Mouse (Mus musculus) G1E (cell line): ENCODE measurements around the gene Pf4.

Experiments
- CTCF ChIP-seq: IDR thresholded peaks from 2 replicates; pipeline ENCODE4 v1.5.1; 2012; ENCODE audit warnings: low read depth, low read length, inconsistent platforms, mixed read lengths
- GATA1 ChIP-seq: IDR thresholded peaks from 2 replicates; pipeline ENCODE4 v1.6.1; 2012; ENCODE audit warnings: borderline replicate concordance, low read length, inconsistent platforms, mixed read lengths
- TAL1 ChIP-seq: conservative IDR thresholded peaks from 2 replicates; pipeline ENCODE4 v1.6.1; 2012; ENCODE audit warnings: low read depth, low read length, inconsistent platforms, mixed read lengths

DNA sequence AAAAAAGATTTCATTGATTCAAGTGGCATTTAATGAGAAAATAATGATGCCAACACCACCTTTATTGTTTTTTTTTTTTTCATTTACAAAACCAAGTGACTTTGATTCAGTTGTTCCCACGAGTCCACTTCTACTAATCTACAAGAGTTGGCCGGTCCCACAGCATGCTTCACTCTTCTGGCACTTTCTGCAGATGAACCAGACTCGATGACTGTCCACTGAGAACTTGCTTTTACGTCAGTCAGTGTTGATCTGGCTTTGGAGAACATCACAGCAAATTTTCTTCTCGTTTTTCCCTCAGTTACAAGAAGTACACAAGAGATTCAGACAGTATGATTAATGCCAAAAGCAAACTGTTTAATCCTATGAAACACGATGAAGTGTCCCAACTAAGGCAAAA, 6.6 kb downstream of the Pf4 start:
- TF ChIP-seq CTCF (no peak), GATA1 (no peak), TAL1 (no peak)
